Mouse (Mus musculus) heart, adult 8-10 months (tissue): ENCODE data around the gene Zfp444. TPM values are rescaled to one million over a fixed set of nuclear protein-coding genes. Genes with fewer than 3 reads are reported as not detected.

ENCODE experiments used
- DNase-seq: peaks from one replicate; pipeline ENCODE4 v3.0.0; 2022; ENCODE audit warnings: low spot score
- total RNA-seq, 4 experiments: library from RNA; stranded (reverse); gene quantifications; 2 replicates each; pipeline ENCODE4 v1.2.4; 2022

The Zfp444 gene
- 10 to 100 TPM in 2 of 4 experiments, 1 to 10 TPM in 2; 7.0 to 10.3 (median 9.9) TPM for total RNA-seq

- DNase-seq = peak; percentile 98
Observed at GRCm38 (mm10) chr7:6172006-6172649, at the start of gene Zfp444. Zfp444 (plus strand) TSS chr7:6172226.

- peak; percentile 82 for DNase-seq
Observed at GRCm38 (mm10) chr7:6126690-6127448, 45.2 kb upstream of the Zfp444 start.

GRCm38 (mm10) chr7:6130346-6130745 lies 41.7 kb upstream of the Zfp444 start:
- no peak for DNase-seq

DNA sequence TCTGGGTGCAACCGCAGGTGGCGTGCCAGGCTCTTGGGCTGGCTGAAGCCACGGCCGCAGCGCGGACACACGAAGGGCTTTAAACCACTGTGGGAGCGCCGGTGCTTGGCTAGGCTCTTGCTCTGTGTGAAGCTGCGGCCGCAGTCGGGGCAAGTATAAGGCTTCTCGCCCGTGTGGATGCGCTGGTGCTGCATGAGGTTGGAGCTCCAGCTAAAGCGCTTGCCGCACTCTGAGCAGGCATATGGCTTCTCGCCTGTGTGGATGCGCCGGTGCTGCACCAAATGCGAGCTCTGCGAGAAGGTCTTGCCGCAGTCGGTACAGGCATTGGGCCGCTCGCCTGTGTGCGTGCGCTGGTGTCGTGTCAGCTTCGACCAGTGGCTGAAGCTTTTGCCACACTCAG lies 39.4 kb upstream of the Zfp444 start:
- no peak for DNase-seq

- DNase-seq = no peak
Observed at GRCm38 (mm10) chr7:6136497-6136896, 35.5 kb upstream of the Zfp444 start.

GRCm38 (mm10) chr7:6139295-6139694 lies 32.7 kb upstream of the Zfp444 start:
- no peak for DNase-seq

DNA sequence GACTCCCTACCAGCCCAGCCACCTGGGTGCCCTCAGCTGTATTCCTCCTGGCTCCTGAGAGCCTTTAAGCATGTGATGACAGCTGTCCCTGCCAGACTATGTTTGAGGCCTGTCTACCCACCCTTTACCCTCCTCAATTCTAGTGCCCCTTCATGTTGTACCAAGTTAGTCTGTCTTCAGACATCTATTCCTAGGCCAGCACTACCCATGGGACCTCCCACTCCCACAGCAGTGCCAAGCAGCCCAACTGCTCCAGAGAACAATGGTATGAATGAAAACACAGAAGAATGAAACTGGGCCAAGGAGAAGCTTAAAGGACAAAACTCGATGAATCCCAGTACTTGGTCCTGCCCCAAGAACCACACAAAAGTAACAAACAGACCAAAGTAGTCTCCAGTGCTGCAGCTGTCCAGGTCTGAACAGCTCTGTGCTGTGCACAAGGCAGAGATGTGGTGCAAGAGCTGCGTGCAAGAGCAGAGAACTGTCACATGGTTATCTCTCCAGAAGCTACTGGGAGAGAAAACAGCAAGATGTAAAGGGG lies 28.0 kb upstream of the Zfp444 start:
- DNase-seq = no peak

- no peak for DNase-seq
Observed at GRCm38 (mm10) chr7:6145423-6146188, 26.4 kb upstream of the Zfp444 start.

DNA sequence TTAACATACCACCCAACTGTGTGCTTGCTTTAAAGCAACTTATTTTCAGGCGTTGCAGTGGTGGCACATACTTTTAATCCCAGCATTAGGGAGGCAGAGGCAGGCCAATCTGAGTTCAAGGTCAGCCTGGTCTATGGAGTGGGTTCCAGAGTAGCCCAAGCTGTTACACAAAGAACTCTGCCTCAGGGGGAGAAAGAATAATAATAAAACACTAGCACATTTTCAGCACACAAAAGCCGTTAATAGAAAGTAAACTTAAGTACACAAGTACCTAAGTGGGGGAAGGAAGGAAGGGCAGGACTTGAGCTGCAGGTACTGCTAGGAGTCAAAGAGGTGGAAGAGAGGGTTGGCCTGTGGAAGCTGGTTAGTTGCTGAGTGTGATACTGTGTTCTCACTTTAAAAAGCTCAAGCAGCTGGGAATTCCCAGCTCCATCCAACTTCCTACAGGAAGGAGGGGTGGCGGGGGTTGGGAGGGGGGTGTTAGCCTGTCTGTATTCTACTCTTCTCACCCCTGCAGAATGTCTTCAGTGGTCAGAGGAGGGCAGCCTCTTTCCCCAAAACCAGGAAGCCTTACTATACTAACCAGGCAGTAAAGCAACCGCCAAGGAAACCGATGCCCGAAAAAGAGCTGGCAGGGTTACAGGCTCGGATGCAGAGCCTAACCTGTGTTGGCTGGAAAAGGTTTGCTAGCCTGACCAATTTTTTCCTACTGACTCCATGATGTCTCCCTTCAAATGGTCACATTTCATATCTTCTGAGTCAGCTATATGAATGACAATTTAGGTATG lies 25.6 kb upstream of the Zfp444 start:
- no peak for DNase-seq

GRCm38 (mm10) chr7:6146982-6147325 lies 25.1 kb upstream of the Zfp444 start:
- no peak for DNase-seq

GRCm38 (mm10) chr7:6147688-6148087 lies 24.3 kb upstream of the Zfp444 start:
- no peak for DNase-seq

GRCm38 (mm10) chr7:6151266-6151665 lies 20.8 kb upstream of the Zfp444 start:
- no peak for DNase-seq

- DNase-seq = no peak
Observed at GRCm38 (mm10) chr7:6152036-6152435, 20.0 kb upstream of the Zfp444 start.

DNA sequence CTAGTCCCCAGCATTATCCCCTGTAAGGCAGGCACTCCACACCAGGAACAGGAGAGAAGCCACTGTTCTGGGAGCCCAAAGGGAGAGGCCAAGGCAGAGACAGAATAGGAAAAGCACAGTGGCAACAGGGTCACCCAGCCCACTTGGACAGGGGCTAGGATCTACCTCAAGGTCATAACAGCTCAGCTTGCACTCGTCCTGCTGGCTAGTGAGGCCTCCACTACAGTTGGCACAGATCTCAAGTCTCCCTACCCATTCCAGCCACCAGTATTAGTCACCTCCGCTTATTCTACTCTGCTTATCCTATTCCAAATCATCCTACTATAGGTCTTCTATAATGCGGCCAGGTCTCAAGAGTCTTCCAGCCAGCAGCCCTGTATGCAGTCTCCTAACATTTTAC lies 18.9 kb upstream of the Zfp444 start:
- DNase-seq = no peak

DNA sequence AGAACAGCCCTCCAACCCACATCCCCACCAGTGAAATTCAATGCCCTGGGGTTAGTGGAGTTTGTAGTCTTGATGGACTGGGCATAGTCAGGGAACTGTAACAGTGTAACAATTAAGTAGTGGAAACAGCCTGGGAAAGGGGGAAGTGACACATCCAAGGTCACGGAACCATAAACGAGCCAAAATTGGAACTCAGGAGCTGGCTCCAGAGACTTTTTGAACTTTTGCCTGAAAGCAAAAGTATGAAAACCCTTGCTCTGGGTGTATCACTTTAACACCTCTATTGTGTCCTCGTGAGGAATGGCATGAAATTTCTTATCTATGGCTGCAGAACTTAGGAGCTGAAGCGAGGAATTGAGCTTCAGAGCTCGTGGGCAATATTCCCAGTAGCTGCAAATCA lies 17.9 kb upstream of the Zfp444 start:
- DNase-seq = no peak

DNA sequence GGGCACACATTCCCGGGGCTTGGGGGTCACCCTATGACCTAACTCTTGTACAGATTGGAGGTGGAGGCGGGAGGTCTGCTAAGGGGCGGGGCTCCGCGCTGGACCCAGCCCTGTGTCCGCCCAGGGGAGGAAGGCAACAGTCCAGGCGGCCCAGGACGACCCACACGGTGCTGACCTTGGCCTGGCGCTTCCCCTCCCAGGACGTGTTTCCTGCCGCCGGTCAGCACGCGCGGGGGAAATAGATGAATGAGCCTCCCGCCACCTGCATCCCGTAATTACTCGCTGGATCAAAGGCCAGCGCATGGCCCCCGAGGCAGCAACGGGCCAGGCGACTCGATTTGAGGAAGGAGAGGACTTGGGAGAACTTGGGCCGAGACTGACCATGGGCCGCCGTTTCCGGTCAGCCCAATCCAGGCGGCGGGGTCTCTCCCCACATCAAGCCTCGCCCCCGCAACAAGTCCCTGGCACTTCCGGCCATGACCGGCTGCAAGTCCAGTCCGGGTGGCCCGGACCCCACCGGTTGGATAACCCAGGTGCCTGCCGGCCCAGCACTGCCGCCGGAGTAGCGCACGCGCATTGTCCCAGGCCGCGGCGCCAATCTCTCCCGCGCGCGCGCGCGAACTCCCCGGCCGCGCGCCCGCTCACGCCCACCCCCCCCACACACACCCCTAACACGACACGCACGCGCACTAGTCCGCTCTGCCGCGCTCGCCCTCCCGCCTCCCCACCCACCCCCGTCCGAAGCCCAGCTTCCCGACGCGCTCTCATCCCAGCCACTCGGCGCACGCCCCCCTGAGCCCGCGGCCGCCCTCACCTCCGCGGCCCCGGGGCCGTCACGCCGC lies 16.8 kb upstream of the Zfp444 start:
- peak; percentile 81 for DNase-seq

DNA sequence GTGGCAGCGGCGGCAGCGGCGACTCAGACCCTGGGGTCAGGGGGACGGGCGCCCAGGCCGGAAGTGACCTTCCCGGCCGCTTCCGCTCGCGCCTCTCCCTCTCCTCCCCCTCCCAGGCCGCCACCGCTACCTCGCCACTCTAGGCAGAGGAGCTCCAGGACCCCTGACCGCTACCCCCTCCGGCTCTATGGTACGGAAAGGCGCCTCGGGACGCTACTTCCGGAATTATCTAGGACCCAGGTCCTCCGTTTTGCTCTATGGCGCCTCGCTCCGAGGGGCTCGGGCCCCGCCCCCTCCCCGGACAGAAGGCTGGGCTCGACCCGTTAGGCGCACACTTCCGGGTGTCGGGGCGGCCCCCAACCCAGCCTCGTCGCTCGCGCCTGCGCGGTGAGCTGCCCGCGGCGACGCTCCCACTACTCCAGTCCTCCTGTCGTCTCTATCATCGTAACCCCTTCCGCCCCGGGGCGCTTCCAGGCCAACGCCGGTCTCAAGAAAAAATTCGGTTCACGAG lies 16.1 kb upstream of the Zfp444 start, which contains the start of gene Zfp787:
Gene Zfp787, minus strand, starts transcription at position 97 of the 511 bp plus-strand sequence.
- DNase-seq = peak; percentile 94

GRCm38 (mm10) chr7:6156901-6157472 lies 15.0 kb upstream of the Zfp444 start:
- no peak for DNase-seq

DNA sequence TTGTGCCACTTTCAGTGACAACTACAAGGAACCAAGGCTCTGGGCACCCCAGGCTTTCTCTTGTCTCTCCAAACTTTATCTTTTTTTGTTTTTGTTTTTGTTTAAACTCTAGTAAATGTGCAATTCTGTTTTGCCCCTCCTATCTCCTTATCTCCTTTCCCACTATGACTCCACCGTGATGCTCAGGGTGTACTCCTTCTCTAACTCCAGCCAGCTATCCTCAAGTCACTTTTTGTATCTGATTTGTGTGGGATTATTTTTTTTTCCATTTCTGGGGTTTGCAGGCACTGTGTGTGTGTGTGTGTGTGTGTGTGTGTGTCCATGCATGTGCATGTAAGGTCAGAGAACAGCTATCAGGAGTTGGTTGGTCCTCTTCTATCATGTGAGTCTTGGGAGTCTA lies 14.5 kb upstream of the Zfp444 start:
- no peak for DNase-seq

DNA sequence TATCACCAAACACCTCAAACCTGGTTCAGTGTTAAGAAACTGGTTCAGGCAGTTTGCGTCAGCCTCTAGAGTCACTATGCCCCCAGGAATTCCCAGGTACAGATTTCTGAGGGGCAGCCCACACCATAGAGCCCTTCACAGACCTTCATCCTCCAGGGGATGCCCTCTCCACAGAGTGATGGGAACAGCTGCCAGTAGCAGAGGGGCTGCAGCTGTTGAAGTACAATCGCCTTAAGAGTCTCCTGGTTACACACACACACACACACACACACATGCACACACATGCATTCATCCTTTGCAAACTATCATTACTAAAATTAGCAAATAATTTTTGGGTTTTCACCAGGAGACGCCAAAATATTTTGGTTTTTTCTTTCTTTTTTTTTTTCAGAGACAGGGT lies 12.4 kb upstream of the Zfp444 start:
- no peak for DNase-seq
